Mouse (Mus musculus) Muller cell, postnatal 12 days (primary cell): ENCODE results near the gene Sox10.
A peak's percentile ranks its signal among the peaks of the same experiment; 100 is the strongest.

Source experiments
- DNase-seq: peaks from one replicate; pipeline ENCODE4 v3.0.0-alpha.2; 2015; ENCODE audit errors: inconsistent ontology term

Sox10 gene

DNA sequence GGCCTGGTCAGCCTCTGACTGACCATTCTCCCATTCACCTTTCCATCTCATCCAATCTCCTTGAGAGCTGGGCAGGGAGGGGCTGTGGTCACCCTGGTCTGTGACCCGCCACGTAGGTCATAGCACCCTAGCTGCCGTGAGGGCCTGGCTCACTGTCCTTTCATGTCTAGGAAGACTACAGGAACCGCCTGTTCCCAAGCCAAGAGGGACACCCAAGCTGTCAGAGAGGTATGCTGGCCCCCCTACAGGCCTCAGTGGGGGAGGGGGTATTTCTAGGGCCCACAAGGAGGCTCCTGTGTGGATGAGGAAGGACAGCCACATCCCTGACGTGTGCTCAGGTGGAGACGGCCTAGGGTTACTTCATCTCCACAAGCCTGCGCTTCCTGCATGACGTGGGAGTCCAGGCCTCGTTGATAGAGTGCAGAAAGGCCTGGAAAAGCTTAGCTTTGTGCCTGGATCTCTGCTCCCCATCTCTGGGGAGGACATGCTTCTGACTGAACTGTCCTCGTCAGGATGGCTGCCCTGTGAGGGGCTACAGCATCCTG is 40.6 kb downstream of the Sox10 start:
- no peak for DNase-seq

DNA sequence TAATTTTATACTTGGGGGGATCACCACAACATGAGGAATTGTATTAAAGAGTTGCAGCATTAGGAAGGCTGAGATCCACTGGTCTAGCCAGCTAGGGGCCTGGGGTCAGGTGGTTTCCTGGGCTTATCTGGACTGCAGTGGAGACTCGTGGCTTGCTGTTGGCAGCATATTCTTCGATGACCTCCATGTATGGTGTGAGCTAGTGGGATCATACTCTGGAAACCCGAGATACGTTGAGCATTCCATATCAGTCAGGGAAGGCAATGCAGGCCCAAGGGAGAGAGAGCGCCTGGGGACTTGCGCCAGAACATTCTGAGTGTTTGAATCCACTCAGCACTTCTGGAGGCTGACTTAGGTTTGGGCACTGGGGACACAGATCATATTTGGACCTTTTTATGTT is 41.3 kb downstream of the Sox10 start:
- DNase-seq = no peak

DNA sequence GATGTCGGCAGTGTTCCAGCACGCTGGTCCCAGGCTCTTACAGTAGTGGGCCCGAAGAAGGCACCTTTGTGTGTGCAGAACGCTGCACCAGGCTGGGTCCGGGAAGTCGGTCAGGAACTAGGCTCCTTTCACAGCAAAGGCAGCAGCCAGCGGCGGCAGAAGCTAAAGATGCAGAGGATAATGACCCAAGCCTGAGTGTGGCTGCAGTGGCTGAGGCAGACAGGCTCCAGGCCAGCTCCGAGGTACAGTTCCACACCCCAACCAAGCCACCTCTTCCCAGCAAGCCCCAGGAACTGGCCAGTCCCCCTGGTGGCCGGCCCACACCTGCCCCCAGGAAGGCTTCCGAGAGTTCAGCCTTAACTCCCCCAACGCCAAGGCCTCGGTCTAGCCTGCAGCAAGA is 42.5 kb downstream of the Sox10 start:
- DNase-seq = no peak

DNA sequence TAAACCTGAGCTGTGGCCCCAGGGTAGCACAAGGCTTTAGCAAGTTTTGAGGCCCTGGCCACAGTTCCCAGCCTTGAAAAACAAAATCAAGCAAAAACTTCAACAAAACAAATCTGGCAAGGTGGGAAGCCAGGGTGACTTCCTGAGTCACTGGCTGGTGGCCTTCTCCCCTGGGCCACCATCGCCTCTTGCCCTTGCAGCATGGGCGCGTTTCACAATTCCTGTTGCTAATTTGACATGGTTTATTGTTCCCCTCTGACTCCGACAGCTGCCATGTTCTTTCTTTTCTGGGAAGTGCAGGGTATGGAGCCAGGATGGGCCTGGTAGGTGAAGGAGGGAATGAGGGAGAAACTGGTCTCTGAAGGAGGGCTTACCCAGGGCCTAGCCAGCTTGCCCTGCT is 42.9 kb downstream of the Sox10 start:
- no peak for DNase-seq

DNA sequence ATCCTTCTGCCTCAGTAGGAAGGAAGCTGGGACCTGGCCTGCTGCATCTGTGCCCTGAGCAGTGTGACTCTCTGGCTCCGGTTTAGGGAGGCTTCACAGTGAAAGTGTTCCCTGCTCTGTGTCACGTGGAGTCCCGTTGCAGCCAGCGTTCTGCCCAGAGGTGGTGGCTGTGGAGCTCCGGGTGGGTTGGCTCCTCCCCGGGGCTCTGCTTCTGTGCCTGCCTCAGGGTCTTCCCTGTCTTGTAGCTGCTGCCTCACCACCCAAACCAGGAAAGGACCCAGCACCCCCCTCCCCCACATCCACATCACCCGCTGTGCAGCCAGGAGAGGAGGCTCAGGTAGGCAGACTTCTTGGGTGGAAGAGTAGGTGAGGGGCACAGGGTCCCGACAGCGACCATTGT is 45.5 kb downstream of the Sox10 start:
- DNase-seq = no peak

DNA sequence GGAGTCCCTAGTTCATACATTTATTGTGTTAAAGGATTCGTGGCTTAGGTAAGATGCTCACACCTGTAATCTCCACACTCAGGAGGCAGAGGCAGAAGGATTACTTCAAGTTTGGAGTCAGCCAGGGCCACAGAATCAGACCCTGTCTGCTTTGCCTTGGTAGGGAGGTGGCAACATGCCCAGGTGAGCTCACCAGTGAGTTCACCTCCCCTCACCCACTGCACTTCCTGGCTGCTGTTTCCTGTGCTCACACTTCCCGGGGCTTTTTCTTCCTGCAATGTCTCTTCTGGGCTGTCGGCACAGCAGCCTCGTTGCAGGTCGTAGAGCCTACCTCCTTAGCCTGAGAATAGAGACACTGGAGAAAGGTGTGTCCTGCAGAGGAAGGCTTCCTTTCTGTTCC is 49.8 kb downstream of the Sox10 start:
- DNase-seq = no peak

DNA sequence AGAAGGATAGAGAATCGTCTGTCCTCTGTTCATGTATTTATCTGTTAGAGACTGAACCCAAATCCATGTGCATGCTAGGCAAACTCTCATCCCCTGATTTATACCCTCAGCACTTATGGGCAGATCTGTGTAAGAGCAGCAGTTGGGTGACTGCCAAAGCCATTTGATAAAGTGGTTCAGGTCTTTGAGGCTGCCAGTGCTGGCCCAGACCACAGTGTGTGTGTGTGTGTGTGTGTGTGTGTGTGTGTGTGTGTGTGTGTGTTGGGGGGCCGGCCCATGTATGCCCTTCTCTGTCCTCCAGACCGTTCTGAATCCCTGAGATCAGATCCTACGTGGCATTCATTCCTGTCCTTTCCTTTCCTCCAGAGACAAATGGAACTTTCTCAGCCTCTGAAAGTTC is 53.3 kb downstream of the Sox10 start:
- DNase-seq = no peak

DNA sequence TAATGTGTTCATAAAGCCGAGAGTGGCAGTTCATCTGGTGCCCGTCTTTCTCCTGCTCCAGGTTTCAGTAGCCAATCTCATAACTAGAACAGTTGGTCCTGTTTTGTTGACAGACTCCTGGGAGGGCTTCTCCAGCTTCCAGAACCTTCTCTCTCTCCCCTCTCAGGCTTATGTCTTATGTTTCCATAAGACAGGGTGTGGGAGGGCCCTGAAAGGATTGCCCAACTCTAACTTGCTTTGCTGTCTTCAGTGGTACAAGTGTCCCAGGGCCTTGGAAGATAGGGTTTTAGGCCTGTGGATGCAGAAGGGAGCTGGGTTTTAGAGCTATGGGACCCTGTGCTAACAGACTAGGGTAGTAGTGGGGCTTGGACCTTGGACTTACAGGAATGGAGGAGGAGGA is 54.5 kb downstream of the Sox10 start:
- no peak for DNase-seq

DNA sequence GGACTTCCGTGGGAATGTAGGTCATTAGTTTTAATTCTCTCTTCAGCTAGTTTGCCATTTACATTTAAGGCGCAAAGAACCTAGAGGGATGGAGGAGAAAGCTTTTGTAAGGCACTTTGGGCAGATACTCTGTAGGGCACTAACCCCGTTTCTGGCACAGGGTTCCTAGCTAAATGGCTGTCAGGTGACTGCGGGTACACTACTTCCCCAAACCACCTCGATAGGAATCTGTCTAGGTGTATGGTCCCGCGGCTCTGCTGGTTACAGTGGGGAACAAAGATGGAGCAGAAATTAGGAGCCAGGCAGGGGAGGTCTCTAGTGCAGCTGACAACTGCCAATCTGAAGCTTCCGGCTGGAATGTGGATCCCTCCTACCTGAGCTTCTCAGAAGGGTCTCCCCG is 55.0 kb downstream of the Sox10 start:
- DNase-seq = no peak

DNA sequence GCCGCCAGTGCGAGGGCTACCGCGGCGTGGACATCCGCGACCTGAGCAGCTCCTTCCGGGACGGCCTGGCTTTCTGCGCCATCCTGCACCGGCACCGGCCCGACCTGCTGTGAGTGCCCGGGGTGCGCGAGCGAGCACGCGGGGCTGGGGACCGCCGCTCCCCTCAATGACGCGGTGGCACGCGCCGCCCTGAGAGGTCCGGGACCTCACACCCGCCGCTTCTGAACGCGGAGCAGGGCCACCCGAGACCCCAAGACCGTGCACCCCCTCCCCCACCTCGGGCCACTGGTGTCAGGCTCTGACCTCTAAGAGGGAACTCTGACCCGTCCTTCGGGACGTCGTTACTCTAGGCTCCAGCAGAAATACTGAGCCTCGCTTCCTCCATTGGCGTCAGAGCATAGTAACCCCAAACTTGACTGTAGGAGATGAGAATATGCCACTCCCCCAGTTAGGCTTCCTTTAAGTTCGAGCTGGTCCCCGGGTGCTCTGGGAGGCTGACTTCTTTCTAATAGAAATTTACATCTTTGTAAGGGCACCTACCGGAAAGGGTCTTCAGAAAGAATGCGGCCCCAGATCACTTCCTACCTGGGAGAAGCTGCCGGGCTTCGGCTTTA is 55.6 kb downstream of the Sox10 start:
- no peak for DNase-seq

DNA sequence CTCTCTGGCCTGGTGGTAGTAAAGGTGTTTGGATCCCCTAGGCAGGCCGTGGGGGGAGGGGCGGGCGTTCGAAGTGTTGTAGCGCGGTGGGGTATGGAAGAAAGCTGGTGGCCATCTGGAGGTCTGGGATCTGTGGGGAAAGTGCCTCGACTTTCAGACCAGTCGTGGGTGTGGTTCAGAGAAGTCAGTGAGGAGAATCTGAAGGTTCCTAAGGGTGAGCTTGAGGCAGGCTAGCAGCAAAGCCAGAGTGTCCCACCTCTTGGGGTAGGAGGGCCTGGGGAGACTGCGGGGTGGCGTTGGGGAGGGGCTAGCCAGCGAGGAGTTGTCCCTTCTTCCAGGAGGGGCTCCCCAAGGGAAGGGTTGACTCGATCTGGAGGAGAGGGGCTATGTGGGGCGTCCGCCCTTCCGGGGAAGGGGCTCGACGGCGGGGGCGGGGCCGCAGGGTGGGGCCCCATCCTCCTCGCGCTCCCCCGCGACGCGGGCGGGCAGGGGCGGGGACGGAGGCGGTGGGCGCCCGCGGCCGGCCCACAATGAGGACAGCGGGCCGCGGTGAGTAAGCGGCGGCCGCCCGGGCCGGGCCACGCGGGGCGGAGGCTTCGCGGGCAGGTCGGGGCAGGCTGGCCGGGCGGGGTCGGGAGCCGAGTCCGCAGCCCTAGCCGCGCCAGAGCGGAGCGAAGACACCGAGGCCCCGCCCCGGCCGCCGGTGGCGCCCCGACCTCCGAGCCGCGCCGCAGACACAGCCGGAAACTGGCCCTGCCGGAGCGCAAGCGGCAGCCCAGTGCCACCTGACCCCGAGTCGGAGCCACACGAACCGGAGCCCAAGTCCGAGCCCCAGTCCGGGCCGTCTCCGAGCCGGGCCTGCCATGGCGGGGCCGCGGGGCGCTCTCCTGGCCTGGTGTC is 56.4 kb downstream of the Sox10 start, which contains the start of gene Micall1:
Gene Micall1 (plus strand): TSS at position 478 of the 900 bp plus-strand sequence.
- DNase-seq = peak; percentile 82

DNA sequence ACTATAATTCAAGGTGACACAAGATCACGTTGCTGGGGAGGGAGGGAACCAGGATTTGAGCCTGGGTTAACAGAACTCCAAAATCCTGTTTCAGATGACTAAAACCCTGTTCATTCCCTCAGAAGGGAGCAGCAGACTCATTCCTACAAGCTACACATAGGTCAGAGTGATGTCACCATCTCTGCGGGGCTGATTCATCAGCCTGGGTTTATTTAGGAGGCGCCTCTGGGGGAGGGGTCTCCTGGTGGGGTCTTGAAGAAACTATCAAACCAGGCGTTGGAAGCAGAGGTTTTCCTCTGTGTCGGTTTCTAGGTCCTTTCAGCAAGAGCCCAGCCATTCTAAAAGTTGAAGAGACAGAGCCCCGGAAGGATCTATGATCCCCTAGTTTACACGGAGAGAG is 57.1 kb downstream of the Sox10 start:
- peak; percentile 61 for DNase-seq

DNA sequence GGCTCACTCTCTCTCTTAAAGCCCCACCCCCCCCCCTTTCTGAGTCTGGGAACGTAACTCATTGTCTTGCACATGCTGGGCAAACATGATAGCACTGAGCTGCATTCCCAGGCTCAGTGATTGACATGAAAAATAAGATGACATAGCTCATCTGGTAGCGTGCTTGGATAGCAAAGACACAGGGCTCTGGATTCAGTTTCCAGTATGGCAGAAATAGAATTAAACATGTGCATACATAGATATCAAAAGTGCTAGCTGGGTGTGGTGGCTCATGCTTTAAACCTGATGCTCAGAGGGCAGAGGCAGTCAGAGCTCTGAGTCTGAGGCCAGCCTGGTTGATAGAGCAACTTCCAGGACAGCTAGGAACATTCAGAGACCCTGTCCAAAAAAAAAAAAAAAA is 59.2 kb downstream of the Sox10 start:
- no peak for DNase-seq
